Mouse (Mus musculus): ENCODE results near the gene Mphosph10.

The Mphosph10 gene

DNA sequence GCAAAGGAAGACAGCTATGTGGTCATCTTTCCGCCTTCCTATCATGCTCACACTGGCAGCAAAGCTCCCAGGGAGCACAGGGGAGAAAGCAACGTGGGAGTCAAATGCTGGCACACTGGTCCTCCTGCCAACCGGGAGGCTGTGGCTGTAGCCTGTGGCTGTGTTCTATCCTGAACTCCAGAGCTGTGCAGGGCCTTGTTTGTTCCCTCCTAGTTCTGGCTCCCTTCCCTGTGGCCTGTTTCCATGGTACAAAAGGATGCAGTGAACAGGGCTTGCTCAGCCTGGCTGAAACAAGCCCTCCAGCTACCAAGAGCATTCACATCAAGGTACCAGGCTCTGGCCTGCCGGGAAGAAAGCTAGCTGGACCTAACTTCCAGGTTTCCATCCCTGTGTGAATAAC lies 41.0 kb downstream of the Mphosph10 start:
- DNase-seq (ENCODE audit: low spot score in 2 of 2): peak; percentile 53 to 81

DNA sequence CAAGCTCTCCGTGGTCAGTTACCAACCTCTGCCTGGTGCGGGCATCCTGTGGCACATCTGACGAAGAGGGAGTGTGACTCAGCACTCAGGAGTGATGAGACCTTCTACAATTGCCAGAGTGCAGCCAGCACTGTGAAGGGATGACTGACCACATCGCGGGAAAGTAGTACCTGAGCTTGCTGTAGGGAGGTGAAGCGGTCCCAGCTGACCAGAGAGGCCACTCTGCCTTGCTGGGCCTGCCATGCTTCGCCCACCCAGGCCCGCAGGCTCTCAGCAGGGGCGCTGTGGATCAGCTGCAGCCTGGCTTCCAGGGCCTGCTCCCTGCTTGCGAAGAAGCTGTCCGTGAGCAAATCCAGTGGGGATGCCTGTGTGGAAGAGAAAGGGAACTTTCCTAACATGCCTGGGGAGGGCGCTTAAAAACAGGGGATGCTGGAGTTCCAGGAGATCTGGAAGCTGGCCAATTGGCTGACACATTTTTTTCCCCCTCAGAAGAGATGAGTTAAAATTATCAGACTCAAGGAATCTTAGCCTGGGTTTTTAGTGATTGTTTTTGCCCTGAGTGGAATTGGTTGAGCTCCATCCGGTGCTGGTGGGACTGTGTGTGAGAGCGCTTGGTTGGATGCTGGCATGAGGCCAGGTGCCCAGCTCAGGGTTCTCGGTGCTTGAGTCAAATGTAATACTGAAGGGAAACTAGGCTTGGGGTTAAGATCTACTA lies 42.8 kb downstream of the Mphosph10 start:
- peak; percentile 32 to 71 for DNase-seq (ENCODE audit: low spot score in 2 of 2)

- DNase-seq (ENCODE audit: low spot score in 2 of 2): no peak
Measured at GRCm38 (mm10) chr7:64347813-64348212, 44.3 kb downstream of the Mphosph10 start.

GRCm38 (mm10) chr7:64332686-64333085 lies 59.4 kb downstream of the Mphosph10 start:
- no peak for DNase-seq (ENCODE audit: low spot score in 2 of 2)

DNA sequence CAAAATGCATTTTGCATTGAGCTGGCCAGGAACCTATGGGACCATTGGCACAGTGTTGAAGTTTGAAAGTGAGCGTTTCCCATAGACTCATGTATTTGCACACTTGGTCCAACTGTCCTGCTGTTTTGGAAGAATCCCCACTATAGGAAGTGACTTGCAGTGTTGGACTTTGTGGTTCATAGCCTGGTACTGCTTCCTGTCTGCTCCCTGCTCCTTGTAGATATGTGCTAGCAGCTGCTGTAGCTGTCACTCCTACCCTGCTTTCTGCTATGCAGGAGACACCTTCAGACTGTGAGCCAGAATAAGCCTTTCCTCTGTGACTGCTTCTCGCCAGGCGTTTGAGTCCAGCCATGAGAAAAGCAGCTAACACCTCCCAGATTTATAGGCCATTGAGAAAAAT lies 60.8 kb downstream of the Mphosph10 start:
- DNase-seq (ENCODE audit: low spot score in 2 of 2): no peak

GRCm38 (mm10) chr7:64327486-64327885 lies 64.6 kb downstream of the Mphosph10 start:
- no peak for DNase-seq (ENCODE audit: low spot score in 2 of 2)

- DNase-seq (ENCODE audit: low spot score in 2 of 2): peak in 1 of 2 experiments; percentile 84
Measured at GRCm38 (mm10) chr7:64326892-64327291, 65.2 kb downstream of the Mphosph10 start.
